Mouse (Mus musculus): ENCODE measurements around the gene AC161166.1. TPM values are rescaled to one million over a fixed set of nuclear protein-coding genes. Genes with fewer than 3 reads are reported as not detected.
A peak's percentile ranks its signal among the peaks of the same experiment; 100 is the strongest.

The AC161166.1 gene
- total and polyA plus RNA-seq, 3 experiments = 0.08 TPM; not detected in 2

DNA sequence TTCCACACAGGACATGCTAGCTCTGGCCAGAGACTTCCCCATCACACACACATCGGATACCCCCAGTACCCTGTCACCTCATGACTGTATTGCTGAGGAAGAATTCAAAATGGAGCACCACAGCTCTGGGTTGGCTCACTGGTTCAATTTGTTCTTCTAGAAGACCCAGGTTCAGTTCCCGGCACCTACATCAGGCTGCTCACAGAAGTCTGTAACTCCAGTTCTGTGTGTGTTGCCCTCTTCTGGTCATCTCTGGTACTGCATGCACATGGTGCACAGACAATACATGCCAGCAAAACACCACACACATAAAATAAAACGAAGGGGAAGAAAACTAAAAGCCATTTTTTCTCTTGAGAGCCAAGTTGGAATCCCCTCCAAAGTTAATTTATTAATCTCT is 43.1 kb downstream of the AC161166.1 start:
- Histone ChIP-seq H3K9me3 (replicated peaks; ENCODE audit: low read length) (peaks cover 22% of the 10 kb centered on the region), H3K79me2 (replicated peaks; ENCODE audit: control insufficient read depth, extremely low read depth, insufficient read depth, poor library complexity, severe bottlenecking) (no peaks in the 10 kb centered on the region), H3K27me3 (replicated peaks) (peaks cover 32% of the 10 kb centered on the region), H3K36me3 (replicated peaks in 1 of 2; ENCODE audit: control insufficient read depth in 1 of 2, insufficient read depth in 1 of 2, low read length in 1 of 2) (no peaks in the 10 kb centered on the region), H3K9ac (ENCODE audit: insufficient read depth, low read depth) (no peak overlapping the region), H3K4me2 (ENCODE audit: insufficient read depth, low read depth, poor library complexity, severe bottlenecking) (no peak overlapping the region), H3K4me1 (ENCODE audit: control insufficient read depth in 1 of 2, insufficient read depth in 2 of 2) (no peaks in the 10 kb centered on the region), H3K4me3 (replicated peaks in 1 of 3; ENCODE audit: low read depth in 2 of 3, low read length in 2 of 3, poor library complexity in 1 of 3) (no peak overlapping the region), H3K27ac (ENCODE audit: insufficient read depth, low read depth) (no peak overlapping the region)
- in situ Hi-C loops (cut with MboI; ENCODE audit: low pct_ligation_motif_present, low pct_unique_long_range_greater_than_20kb, low sequenced_read_pairs) = no loop called here
- no peak for DNase-seq (ENCODE audit: extremely low read depth)
- dilution Hi-C loops (cut with MboI; ENCODE audit: extremely low pct_ligation_motif_present, extremely low pct_unique_long_range_greater_than_20kb, low sequenced_read_pairs) = no loop called here
- TF ChIP-seq JUND (conservative IDR thresholded peaks at IDR 0.05; ENCODE audit: low read depth, low read length) (no peak), CHD1 (IDR thresholded peaks at IDR 0.05; ENCODE audit: low read depth, low read length) (no peak), RCOR1 (conservative IDR thresholded peaks at IDR 0.05; ENCODE audit: low read depth, low read length) (no peak), CTCF (conservative IDR thresholded peaks at IDR 0.05 in 1 of 2, IDR thresholded peaks at IDR 0.05 in 1 of 2; ENCODE audit: low read depth in 2 of 2, low read length in 2 of 2) (peak; percentile 57 to 64), RAD21 (IDR thresholded peaks at IDR 0.05; ENCODE audit: low read depth, low read length) (peak; percentile 2; the same call in 1 of the 2 replicates), E2F4 (IDR thresholded peaks at IDR 0.05; ENCODE audit: insufficient replicate concordance, low read depth, low read length) (no peak), NRF1 (IDR thresholded peaks at IDR 0.05; ENCODE audit: low read depth, low read length) (no peak), PAX5 (IDR thresholded peaks at IDR 0.05; ENCODE audit: low read length) (no peak), SMC3 (IDR thresholded peaks at IDR 0.05; ENCODE audit: low read depth, low read length) (peak; percentile 23)

- H3K27me3 ChIP-seq (replicated peaks) = peaks cover 35% of the 10 kb centered on the region
- peaks cover 20% of the 10 kb centered on the region for H3K9me3 ChIP-seq (replicated peaks; ENCODE audit: low read length)
- no peak overlapping the region for H3K27ac ChIP-seq (ENCODE audit: insufficient read depth, low read depth)
- dilution Hi-C loops (cut with MboI; ENCODE audit: extremely low pct_ligation_motif_present, extremely low pct_unique_long_range_greater_than_20kb, low sequenced_read_pairs) (no loop called here), in situ Hi-C loops (cut with MboI; ENCODE audit: low pct_ligation_motif_present, low pct_unique_long_range_greater_than_20kb, low sequenced_read_pairs) (no loop called here)
- H3K36me3 ChIP-seq (replicated peaks in 1 of 2; ENCODE audit: control insufficient read depth in 1 of 2, insufficient read depth in 1 of 2, low read length in 1 of 2) = no peaks in the 10 kb centered on the region
- no peak overlapping the region for H3K4me3 ChIP-seq (replicated peaks in 1 of 3; ENCODE audit: low read depth in 2 of 3, low read length in 2 of 3, poor library complexity in 1 of 3)
- no peak overlapping the region for H3K4me2 ChIP-seq (ENCODE audit: insufficient read depth, low read depth, poor library complexity, severe bottlenecking)
- DNase-seq (ENCODE audit: extremely low read depth) = no peak
- no peaks in the 10 kb centered on the region for H3K79me2 ChIP-seq (replicated peaks; ENCODE audit: control insufficient read depth, extremely low read depth, insufficient read depth, poor library complexity, severe bottlenecking)
- H3K4me1 ChIP-seq (ENCODE audit: control insufficient read depth in 1 of 2, insufficient read depth in 2 of 2) = no peaks in the 10 kb centered on the region
- no peak overlapping the region for H3K9ac ChIP-seq (ENCODE audit: insufficient read depth, low read depth)
- TF ChIP-seq UBTF (IDR thresholded peaks at IDR 0.05; ENCODE audit: low read depth, low read length) = no peak
- TF ChIP-seq NRF1 (IDR thresholded peaks at IDR 0.05; ENCODE audit: low read depth, low read length) = no peak
- no peak for TF ChIP-seq E2F4 (IDR thresholded peaks at IDR 0.05; ENCODE audit: insufficient replicate concordance, low read depth, low read length)
- TF ChIP-seq GABPA (IDR thresholded peaks at IDR 0.05; ENCODE audit: insufficient replicate concordance, low read depth, low read length) = no peak
- TF ChIP-seq SMC3 (IDR thresholded peaks at IDR 0.05; ENCODE audit: low read depth, low read length) = no peak
- TF ChIP-seq HCFC1 (IDR thresholded peaks at IDR 0.05; ENCODE audit: low read depth, low read length) = no peak
- no peak for TF ChIP-seq POLR2AphosphoS2 (IDR thresholded peaks at IDR 0.05; ENCODE audit: low read depth, low read length)
- TF ChIP-seq CHD1 (IDR thresholded peaks at IDR 0.05; ENCODE audit: low read depth, low read length) = no peak
- TF ChIP-seq CHD2 (IDR thresholded peaks at IDR 0.05; ENCODE audit: low read length) = no peak
- TF ChIP-seq CTCF (conservative IDR thresholded peaks at IDR 0.05 in 1 of 2, IDR thresholded peaks at IDR 0.05 in 1 of 2; ENCODE audit: low read depth in 2 of 2, low read length in 2 of 2) = no peak
- no peak for TF ChIP-seq USF1 (IDR thresholded peaks at IDR 0.05; ENCODE audit: low read depth, low read length)
- no peak for TF ChIP-seq ETS1 (conservative IDR thresholded peaks at IDR 0.05; ENCODE audit: low read depth, low read length)
- TF ChIP-seq JUND (conservative IDR thresholded peaks at IDR 0.05; ENCODE audit: low read depth, low read length) = no peak
- TF ChIP-seq TCF12 (IDR thresholded peaks at IDR 0.05; ENCODE audit: low read depth, low read length) = no peak
- no peak for TF ChIP-seq ZC3H11A (IDR thresholded peaks at IDR 0.05; ENCODE audit: low read depth, low read length)
- TF ChIP-seq EP300 (IDR thresholded peaks at IDR 0.05; ENCODE audit: low read length) = no peak
Observed at GRCm38 (mm10) chr7:24467886-24468285, 44.4 kb downstream of the AC161166.1 start.
